Mouse (Mus musculus) c-Kit-positive CD71-negative TER-119-negative erythroid progenitor cells, embryonic 14.5 days (primary cell): Measurements from ENCODE around the gene Eif3l.

Source experiments
- DNase-seq: peaks from one replicate; pipeline ENCODE4 v3.0.0-alpha.2; 2013; ENCODE audit warnings: low read depth

The Eif3l gene

GRCm38 (mm10) chr15:79050160-79050845, 24.7 kb upstream of the Eif3l start:
- no peak for DNase-seq

- DNase-seq: no peak
Observed at GRCm38 (mm10) chr15:79050964-79051363, 24.0 kb upstream of the Eif3l start.

GRCm38 (mm10) chr15:79051461-79052360, 23.3 kb upstream of the Eif3l start:
- no peak for DNase-seq

- DNase-seq: no peak
Observed at GRCm38 (mm10) chr15:79052366-79052765, 22.6 kb upstream of the Eif3l start.

GRCm38 (mm10) chr15:79056601-79057000, 18.4 kb upstream of the Eif3l start:
- DNase-seq: no peak

DNA sequence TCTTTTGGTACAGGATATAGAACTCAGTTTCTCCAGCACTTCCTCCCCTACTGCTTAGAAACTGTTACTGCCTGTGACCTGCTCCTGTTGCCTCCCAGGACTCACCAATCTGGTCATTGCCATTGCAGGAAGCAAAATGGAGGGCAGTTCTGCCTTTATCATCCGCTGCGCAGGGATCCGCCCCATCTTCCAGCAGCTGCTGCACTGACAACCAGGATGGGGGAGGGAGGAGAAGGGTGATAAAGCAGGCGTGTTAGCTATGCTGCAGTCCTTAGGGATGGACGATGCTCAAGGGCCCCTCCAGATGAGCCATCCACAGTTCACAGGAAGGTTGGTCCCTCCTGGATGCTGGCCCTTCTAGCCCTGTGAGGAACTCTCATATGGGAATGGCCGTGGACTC, 17.1 kb upstream of the Eif3l start:
- DNase-seq: no peak

GRCm38 (mm10) chr15:79060887-79061565, 14.0 kb upstream of the Eif3l start:
- DNase-seq: no peak

- peak; percentile 96 for DNase-seq
Observed at GRCm38 (mm10) chr15:79062376-79063159, 12.4 kb upstream of the Eif3l start, which contains the start of gene Ankrd54. TSS of gene Ankrd54 (minus strand) at chr15:79062893.

DNA sequence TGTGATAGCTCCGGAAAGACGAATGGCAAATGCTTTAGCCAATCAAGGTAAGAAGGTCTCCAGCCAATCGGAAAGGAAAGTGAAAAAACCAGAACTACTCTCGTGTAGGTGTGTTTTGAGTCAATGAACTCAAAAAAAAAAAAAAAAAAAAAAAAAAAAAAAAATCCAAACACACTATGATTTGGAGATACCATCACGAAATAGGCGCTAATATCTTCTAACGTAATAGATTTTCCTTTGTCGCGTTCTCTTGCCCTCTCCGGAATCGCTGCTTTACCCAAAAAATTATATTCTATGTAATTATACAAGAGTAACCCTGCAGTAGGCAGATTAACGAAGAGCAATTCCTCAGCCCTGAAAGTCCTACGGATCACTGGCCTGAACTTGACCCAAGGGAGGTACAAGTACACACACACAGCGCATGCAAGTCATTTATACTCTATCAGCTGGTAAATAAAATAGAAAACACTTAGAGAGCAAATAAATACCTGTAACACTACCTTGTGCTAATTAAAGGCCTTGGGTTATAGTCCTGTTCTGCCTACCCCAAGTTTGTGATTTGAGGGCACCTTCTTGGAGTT, 11.7 kb upstream of the Eif3l start:
- no peak for DNase-seq

GRCm38 (mm10) chr15:79065086-79065770, 9.8 kb upstream of the Eif3l start:
- no peak for DNase-seq

- DNase-seq: no peak
Observed at GRCm38 (mm10) chr15:79066276-79066675, 8.7 kb upstream of the Eif3l start.

DNA sequence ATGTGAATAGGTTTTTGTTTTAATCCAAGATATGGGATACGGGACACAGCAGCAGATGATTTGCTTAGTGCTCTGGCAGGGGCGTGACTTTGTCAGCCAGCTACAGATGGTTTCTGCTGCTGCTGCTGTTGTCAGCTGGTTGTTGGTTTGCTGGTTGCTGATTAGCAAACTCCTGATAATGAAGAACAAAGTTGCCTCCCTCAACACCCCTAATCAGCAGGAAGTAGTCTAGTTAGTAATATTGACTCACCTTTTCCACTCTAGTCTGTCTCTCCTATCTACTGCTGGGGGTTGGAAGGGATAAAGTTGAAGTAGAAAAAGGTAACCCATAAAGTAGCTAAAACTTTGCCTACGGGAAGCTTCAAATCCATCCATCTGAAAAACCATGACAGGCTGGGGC, 7.3 kb upstream of the Eif3l start:
- no peak for DNase-seq

- DNase-seq: no peak
Observed at GRCm38 (mm10) chr15:79068416-79068815, 6.6 kb upstream of the Eif3l start.

DNA sequence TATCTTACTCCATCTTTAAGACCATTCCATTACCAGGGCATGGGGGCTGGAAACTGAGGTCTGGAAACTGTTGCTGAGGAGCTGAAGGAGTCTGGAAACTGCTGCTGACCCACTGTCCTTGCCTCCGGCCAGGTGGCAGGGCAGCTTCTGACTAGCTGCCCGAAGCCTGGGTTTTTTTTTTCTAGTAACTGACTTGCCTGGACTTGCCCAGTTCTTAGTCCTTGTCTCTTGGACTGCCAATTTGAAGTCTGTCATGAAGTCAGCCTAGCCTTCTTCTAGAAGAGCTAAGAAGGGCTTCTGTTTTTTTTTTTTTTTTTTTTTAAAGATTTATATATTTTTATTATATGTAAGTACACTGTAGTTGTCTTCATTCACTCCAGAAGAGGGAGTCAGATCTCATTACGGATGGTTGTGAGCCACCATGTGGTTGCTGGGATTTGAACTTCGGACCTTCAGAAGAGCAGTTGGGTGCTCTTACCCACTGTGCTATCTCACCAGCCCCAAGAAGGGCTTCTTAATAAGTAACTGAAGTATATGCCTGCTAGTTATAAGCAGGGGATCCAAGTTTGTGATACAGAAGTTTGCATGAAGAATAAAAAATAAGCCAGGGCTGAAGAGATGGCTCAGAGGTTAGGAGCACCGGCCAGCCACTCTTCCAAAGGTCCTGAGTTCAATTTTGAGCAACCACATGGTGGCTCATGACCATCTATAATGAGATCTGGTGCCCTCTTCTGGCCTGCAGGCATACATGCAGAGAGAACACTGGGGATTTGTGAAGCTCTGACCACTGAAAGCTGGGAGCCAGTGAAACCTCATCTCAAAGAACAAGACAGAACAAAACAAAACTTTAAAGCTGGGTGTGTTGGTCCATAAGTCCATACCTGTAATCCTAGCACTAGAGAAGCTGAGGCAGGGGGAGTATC, 3.6 kb upstream of the Eif3l start:
- no peak for DNase-seq

DNA sequence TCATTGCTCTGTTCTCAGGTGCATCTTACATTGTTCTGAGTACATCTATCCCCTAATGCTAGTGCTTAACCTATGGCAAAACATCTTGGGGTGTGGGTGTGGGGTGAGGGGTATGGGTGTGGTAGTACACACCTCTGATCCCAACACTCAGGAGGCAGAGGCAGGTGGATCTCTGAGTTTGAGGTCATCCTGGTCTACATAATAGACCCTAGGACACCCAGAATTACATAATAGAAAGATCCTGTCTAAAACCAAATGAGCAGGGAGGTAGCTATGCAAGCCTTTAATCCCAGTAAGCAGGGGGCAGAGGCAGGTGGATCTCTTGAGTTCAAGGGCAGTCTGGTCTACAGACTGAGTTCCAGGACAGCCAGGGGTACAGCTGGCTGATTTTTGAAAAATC, 1.2 kb upstream of the Eif3l start:
- no peak for DNase-seq

GRCm38 (mm10) chr15:79074446-79074845, 533 bp upstream of the Eif3l start:
- DNase-seq: no peak

DNA sequence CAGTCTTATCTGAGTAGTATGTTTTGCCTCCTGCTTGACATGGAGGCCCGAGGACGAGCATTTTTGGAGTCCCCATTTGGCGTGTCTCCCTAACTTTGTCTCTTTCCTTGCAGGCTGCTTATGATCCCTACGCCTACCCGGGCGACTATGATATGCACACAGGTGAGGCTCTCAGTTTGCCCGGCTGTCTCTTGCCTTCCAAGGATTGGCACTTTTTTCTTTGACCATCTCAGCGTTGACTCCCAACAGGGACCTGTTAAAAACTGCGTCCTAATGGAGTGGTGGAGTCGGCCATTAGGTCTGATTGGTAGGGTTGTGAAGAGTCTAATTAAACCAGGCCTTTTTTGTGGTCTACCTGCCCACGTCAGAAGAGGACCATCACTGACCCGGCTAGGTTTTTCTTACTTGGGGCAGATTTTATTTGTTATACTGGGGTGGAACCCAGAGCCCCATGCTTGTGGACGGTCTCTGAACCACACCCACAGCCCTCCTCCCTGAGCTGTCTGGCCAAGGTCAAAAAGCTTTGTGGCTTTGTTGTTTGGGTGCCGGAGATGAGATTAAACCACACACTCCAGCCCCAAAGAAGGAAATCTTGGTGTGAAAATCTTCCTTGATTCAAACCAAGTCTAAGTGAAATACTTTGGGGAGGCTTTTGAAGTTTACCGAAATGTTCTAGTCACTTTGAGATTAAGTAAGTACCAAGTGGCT, 833 bp downstream of the Eif3l start:
- no peak for DNase-seq

DNA sequence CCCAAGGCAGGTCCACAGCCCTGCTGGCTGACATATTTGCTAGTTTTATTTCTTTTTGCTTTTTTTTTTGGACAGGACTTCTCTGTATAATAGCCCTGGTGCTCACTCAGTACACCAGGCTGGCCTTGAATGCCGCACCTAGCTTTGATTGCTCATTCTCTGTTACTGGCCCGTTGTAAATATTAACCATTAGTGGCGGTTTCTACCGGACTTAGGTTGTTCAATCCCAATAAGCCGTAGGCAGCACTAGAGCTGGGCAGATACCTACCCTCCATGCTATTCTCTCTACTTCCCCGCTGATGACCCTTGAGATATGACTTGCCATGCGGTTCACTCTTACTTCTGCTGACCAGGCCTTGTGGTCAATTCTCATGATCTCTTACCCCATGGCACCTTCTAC, 4.6 kb downstream of the Eif3l start:
- DNase-seq: no peak

DNA sequence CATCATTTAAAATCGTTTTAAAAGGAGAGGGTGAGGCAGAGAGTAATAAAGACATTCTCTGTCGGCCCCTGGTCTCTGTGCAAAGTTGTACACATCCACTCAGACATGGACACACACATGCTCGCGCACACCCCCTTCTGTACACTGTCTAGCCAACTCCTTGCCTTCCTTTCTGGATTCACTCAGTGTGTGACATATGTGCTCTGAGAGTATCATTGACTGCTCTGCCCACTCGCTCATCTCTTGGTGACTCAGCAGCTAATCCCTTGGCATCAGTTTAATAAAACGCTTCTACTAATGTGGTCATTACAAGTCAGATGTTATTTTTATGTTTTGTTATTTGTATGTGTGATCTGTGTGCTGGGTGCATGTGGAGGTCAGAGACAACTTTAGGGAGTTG, 17.3 kb downstream of the Eif3l start:
- DNase-seq: no peak
